Mouse (Mus musculus): ENCODE results near the gene Cpne7.

GRCm38 (mm10) chr8:123126193-123126816, 9.1 kb downstream of the Cpne7 start:
- no peak for TF ChIP-seq CTCF (IDR thresholded peaks at IDR 0.05; ENCODE audit: low read depth)
- no peak for TF ChIP-seq EP300 (IDR thresholded peaks at IDR 0.05; ENCODE audit: low read depth)

All from liver, postnatal 0 days (tissue).